Comparison of ENCODE assay signal across 8 mouse cellular contexts in genomic region chr2:19199366-19199853, GRCm38 (mm10). TPM values are rescaled to one million over a fixed set of nuclear protein-coding genes. Genes with fewer than 3 reads are reported as not detected.
DNase-seq lines count a peak whose midpoint lies in the region; ATAC-seq lines count a peak whose summit lies in the region.

No protein-coding gene starts in this region.

- H3K36me3 ChIP-seq in liver, embryonic 11.5 days (ENCODE audit: control insufficient read depth, insufficient read depth, low read length) = no peaks in the 10 kb centered on the region
- no peaks in the 10 kb centered on the region for H3K36me3 ChIP-seq in forebrain, embryonic 14.5 days (ENCODE audit: control insufficient read depth, insufficient read depth, low read length)
- no peaks in the 10 kb centered on the region for H3K36me3 ChIP-seq in limb, embryonic 13.5 days
- no peaks in the 10 kb centered on the region for H3K36me3 ChIP-seq in neural tube, embryonic 15.5 days

- no peak for ATAC-seq in liver, embryonic 11.5 days (replicated peaks; ENCODE audit: low FRiP score)
- peak; percentile 38 for ATAC-seq in forebrain, embryonic 14.5 days
- no peak for ATAC-seq in limb, embryonic 13.5 days (ENCODE audit: low FRiP score, low read depth)
- ATAC-seq in neural tube, embryonic 15.5 days (ENCODE audit: low FRiP score) = peak; percentile 55
- ATAC-seq in CD4-positive, CD25-positive, alpha-beta regulatory T cell, adult 4 months = no peak

- H3K9ac ChIP-seq in liver, embryonic 11.5 days (ENCODE audit: low read depth, low read length) = no peak overlapping the region; the same call in 1 of the 2 replicates
- H3K9ac ChIP-seq in forebrain, embryonic 14.5 days (ENCODE audit: low read length) = peak overlapping the region; percentile 73
- peak overlapping the region; percentile 65; the same call in 1 of the 2 replicates for H3K9ac ChIP-seq in limb, embryonic 13.5 days
- H3K9ac ChIP-seq in neural tube, embryonic 15.5 days (replicated peaks) = peak overlapping the region; percentile 60

- H3K9me3 ChIP-seq in liver, embryonic 11.5 days (ENCODE audit: control insufficient read depth, low read length) = no peaks in the 10 kb centered on the region
- no peaks in the 10 kb centered on the region for H3K9me3 ChIP-seq in forebrain, embryonic 14.5 days (replicated peaks; ENCODE audit: control insufficient read depth, low read length)
- H3K9me3 ChIP-seq in limb, embryonic 13.5 days = no peaks in the 10 kb centered on the region
- H3K9me3 ChIP-seq in neural tube, embryonic 15.5 days (replicated peaks) = no peaks in the 10 kb centered on the region

- no peaks in the 10 kb centered on the region for H3K27me3 ChIP-seq in liver, embryonic 11.5 days (replicated peaks; ENCODE audit: control insufficient read depth, insufficient read depth, low read length)
- H3K27me3 ChIP-seq in forebrain, embryonic 14.5 days (replicated peaks; ENCODE audit: control insufficient read depth, insufficient read depth, low read length) = no peaks in the 10 kb centered on the region
- H3K27me3 ChIP-seq in limb, embryonic 13.5 days = no peaks in the 10 kb centered on the region
- H3K27me3 ChIP-seq in neural tube, embryonic 15.5 days (replicated peaks) = no peaks in the 10 kb centered on the region

- WGBS in liver, embryonic 11.5 days = 38% methylated on average over 13 of the region's 13 CpGs
- 33% methylated on average over 13 of the region's 13 CpGs for WGBS in forebrain, embryonic 14.5 days
- 32% methylated on average over 13 of the region's 13 CpGs for WGBS in limb, embryonic 13.5 days
- 27% methylated on average over 13 of the region's 13 CpGs for WGBS in neural tube, embryonic 15.5 days

- DNase-seq in liver, embryonic 11.5 days (ENCODE audit: low spot score) = no peak
- no peak for DNase-seq in liver
- no peak for DNase-seq in forebrain, embryonic 14.5 days (ENCODE audit: low spot score)
- DNase-seq in cerebellum, adult 11 months = no peak
- no peak for DNase-seq in spleen, postnatal 36 days (ENCODE audit: low spot score in 2 of 2)

- H3K4me1 ChIP-seq in liver, embryonic 11.5 days (replicated peaks; ENCODE audit: control insufficient read depth, insufficient read depth, low read length) = peaks cover 5% of the 10 kb centered on the region; the same call in 1 of the 2 replicates
- peaks cover 4% of the 10 kb centered on the region; the same call in 1 of the 2 replicates for H3K4me1 ChIP-seq in forebrain, embryonic 14.5 days (ENCODE audit: control insufficient read depth, insufficient read depth, low read length)
- H3K4me1 ChIP-seq in limb, embryonic 13.5 days = peaks cover 8% of the 10 kb centered on the region; the same call in 1 of the 2 replicates
- peaks cover 12% of the 10 kb centered on the region for H3K4me1 ChIP-seq in neural tube, embryonic 15.5 days

- peak overlapping the region; percentile 45 for H3K4me3 ChIP-seq in liver, embryonic 11.5 days (ENCODE audit: low read depth, low read length)
- H3K4me3 ChIP-seq in forebrain, embryonic 14.5 days (ENCODE audit: low read depth, low read length) = peak overlapping the region; percentile 47
- H3K4me3 ChIP-seq in limb, embryonic 13.5 days = peak overlapping the region; percentile 50
- H3K4me3 ChIP-seq in neural tube, embryonic 15.5 days (replicated peaks) = peak overlapping the region; percentile 54

- no peak overlapping the region for H3K27ac ChIP-seq in liver, embryonic 11.5 days (ENCODE audit: low read depth, low read length)
- H3K27ac ChIP-seq in forebrain, embryonic 14.5 days (ENCODE audit: low read depth, low read length) = no peak overlapping the region
- no peak overlapping the region for H3K27ac ChIP-seq in limb, embryonic 13.5 days
- 0 out of 2 replicates have a peak overlapping the region, but pooled peaks have one; percentile 56 for H3K27ac ChIP-seq in neural tube, embryonic 15.5 days (replicated peaks)

- peak overlapping the region; percentile 56 for H3K4me2 ChIP-seq in liver, embryonic 11.5 days
- peak overlapping the region; percentile 70 for H3K4me2 ChIP-seq in forebrain, embryonic 14.5 days (ENCODE audit: low read length)
- peak overlapping the region; percentile 68 for H3K4me2 ChIP-seq in limb, embryonic 13.5 days (replicated peaks)
- peak overlapping the region; percentile 82 for H3K4me2 ChIP-seq in neural tube, embryonic 15.5 days

RNA-seq across cellular contexts. Expression of gene Armc3, which starts 0.3 kb away (rescaled TPM):
- polyA plus RNA-seq in liver, embryonic 11.5 days (2014; fragmentation: Nextera tagmentation; extraction: Ambion mirVana) = 0.11 TPM in 1 of 2 replicates, not detected in the other
- polyA plus RNA-seq in forebrain, embryonic 14.5 days (2014; fragmentation: Nextera tagmentation; extraction: Ambion mirVana) = 1.4 and 1.5 TPM in 2 replicates
- polyA plus RNA-seq in limb, embryonic 13.5 days (2015; fragmentation: Nextera tagmentation; extraction: Ambion mirVana) = 0.13 TPM in 1 of 2 replicates, not detected in the other
- 0.95 and 1.3 TPM in 2 replicates for polyA plus RNA-seq in neural tube, embryonic 15.5 days (2015; fragmentation: Nextera tagmentation; extraction: Ambion mirVana)
- polyA plus RNA-seq in CD4-positive, CD25-positive, alpha-beta regulatory T cell, adult 4 months (2017; shearing (Covaris generic)) = 1 to 10 TPM; 3.0 to 3.9 TPM

Comparison
In these comparisons a context has a peak if more than half of its experiments do, and no peak if none do; other contexts are left out.
1. ATAC-seq: peak in forebrain, embryonic 14.5 days (single experiment) and neural tube, embryonic 15.5 days (single experiment); none in liver, embryonic 11.5 days (single experiment), limb, embryonic 13.5 days (single experiment) and CD4-positive, CD25-positive, alpha-beta regulatory T cell, adult 4 months (single experiment).
2. Peak in every context shown above with its lines, with median percentiles within 50 percentile points of each other: H3K4me2 ChIP-seq and H3K4me3 ChIP-seq.